Mouse (Mus musculus): ENCODE data around the gene 4930453N24Rik. TPM values are rescaled to one million over a fixed set of nuclear protein-coding genes. Genes with fewer than 3 reads are reported as not detected.

4930453N24Rik gene
- total RNA-seq, 2 experiments from 2014 or later: 23.3 to 25.4 TPM

GRCm38 (mm10) chr16:64745089-64745488, 25.9 kb downstream of the 4930453N24Rik start:
- no peak for DNase-seq (ENCODE audit: low spot score in 2 of 2)
- intact Hi-C loops (cut with DNase I): loop anchor here (5.0 kb wide), 1 partner anchor 1803 kb away; no protein-coding TSS in a partner anchor

- intact Hi-C loops (cut with DNase I): no loop called here
- no peak for DNase-seq (ENCODE audit: low spot score in 2 of 2)
Observed at GRCm38 (mm10) chr16:64737289-64737688, 33.7 kb downstream of the 4930453N24Rik start.

GRCm38 (mm10) chr16:64723273-64724057, 47.5 kb downstream of the 4930453N24Rik start:
- peak; percentile 26 to 29 for DNase-seq (ENCODE audit: low spot score in 2 of 2)
- intact Hi-C loops (cut with DNase I): loop anchor here (5.0 kb wide), 2 partner anchors 851 to 866 kb away; no protein-coding TSS in a partner anchor

- DNase-seq (ENCODE audit: low spot score in 2 of 2): no peak
- intact Hi-C loops (cut with DNase I): loop anchor here (5.0 kb wide), 2 partner anchors 849 to 864 kb away; no protein-coding TSS in a partner anchor
Observed at GRCm38 (mm10) chr16:64721542-64721941, 49.4 kb downstream of the 4930453N24Rik start.

GRCm38 (mm10) chr16:64719096-64719495, 51.9 kb downstream of the 4930453N24Rik start:
- no peak for DNase-seq (ENCODE audit: low spot score in 2 of 2)
- intact Hi-C loops (cut with DNase I): no loop called here

GRCm38 (mm10) chr16:64717814-64718213, 53.1 kb downstream of the 4930453N24Rik start:
- no peak for DNase-seq (ENCODE audit: low spot score in 2 of 2)
- intact Hi-C loops (cut with DNase I): no loop called here

GRCm38 (mm10) chr16:64711816-64712215, 59.1 kb downstream of the 4930453N24Rik start:
- DNase-seq (ENCODE audit: low spot score in 2 of 2): peak; percentile 76 to 82
- intact Hi-C loops (cut with DNase I): no loop called here

Other genes starting within 250 kb of the 4930453N24Rik start
- gene Csnka2ip, start 168.8 kb downstream of the 4930453N24Rik start, total RNA-seq (2021): 1 to 10 TPM; 1.6 to 2.2 TPM
- 10 to 100 TPM; 16.0 to 17.4 TPM for gene Zfp654, start 80.5 kb upstream of the 4930453N24Rik start, total RNA-seq (2021)
- gene Cggbp1, start 80.8 kb upstream of the 4930453N24Rik start, total RNA-seq (2021): 10 to 100 TPM; 58.2 to 59.4 TPM

Measured in left cerebral cortex, postnatal 36 days (tissue).